Mouse (Mus musculus): ENCODE results near the gene Mllt11. TPM values are rescaled to one million over a fixed set of nuclear protein-coding genes. Genes with fewer than 3 reads are reported as not detected.

Gene Mllt11
- 16.1 and 25.0 TPM in 2 replicates for polyA plus RNA-seq (2012; rRNA removed; ENCODE audit: low replicate concordance)

DNA sequence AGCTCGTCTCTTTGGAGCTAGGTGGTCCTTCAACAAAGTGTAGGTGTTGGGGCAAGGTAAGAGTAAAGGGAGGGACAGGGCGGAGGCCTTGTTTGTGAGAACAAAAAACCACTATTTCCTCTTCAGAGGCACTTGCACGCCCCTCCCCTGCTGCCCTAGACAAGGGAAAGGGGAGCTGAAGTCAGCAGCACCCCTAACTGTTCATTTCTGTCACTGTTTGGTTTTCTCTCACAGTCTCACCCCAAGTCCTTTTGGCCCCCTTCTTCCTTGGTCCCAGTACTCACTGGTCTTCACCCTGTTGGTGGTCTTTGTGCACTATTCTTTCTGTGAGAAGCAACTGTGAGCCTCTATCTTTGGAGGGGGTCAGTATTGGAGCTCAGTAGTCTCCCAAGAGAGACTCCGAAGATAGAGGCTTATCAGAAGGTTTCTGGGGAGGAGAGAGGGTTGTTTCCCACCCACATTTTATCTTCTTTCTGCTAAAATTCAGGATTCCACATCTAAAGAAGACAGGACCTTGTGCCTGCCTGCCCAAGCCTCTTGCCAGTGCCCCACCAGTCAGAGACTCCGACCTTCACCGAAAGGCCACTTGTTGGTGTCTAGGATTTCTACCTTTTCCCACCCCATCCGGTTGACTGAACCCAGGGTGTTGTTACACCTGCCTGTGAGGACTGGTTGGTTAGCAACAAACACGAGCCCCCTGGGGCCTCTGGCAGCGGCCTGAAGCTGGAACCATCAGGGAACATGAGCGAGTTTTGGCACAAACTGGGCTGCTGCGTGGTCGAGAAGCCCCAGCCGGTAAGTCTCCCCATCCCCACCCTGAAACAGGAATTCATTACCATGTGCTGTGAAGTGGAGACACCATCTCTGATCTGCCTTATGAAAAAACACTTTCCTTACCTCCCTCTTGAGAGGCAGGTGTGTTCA is at the start of gene Mllt11:
TSS of gene Mllt11 (minus strand) at position 874 of the 924 bp plus-strand sequence.

GRCm38 (mm10) chr3:95281216-95282126 is 49.5 kb upstream of the Mllt11 start, which contains the start of the genes Mindy1 and Prune1:
Gene Mindy1 (plus strand): TSS chr3:95281345.
Gene Prune1 (minus strand): TSS chr3:95282076.

DNA sequence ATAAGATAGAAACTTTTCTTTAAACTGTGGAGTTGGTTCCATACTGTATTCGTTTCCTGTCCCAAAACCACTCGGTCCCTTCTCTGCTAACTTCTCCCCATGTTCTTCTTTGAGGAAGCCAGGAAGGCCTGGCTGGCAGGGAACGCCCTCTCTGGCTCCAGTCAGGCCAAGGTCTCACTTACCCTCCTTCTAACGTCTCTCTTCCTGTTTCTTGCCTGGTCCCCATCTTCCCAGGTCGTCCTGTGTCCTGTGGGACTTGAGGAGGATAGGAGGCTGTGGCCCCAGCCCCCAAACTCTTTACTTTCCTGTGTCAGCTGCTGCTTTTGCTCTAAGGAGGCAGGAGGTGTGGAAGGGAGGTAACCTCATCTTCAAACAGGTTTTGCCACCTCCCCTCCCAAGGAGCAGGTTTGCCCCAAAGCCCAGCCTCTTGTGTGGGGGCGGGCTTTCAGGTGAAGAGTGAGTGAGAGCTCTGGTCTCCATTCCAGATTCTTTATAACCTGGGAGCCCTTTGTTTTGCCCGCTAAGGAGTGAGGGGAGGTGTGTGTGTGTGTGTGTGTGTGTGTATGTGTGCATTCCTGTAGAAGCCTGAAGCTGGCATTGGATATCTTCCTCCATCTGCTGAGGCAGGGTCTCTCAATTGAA is 18.9 kb upstream of the Mllt11 start, which contains the start of gene Bnipl:
TSS of gene Bnipl (minus strand) at position 411 of the 642 bp plus-strand sequence.

DNA sequence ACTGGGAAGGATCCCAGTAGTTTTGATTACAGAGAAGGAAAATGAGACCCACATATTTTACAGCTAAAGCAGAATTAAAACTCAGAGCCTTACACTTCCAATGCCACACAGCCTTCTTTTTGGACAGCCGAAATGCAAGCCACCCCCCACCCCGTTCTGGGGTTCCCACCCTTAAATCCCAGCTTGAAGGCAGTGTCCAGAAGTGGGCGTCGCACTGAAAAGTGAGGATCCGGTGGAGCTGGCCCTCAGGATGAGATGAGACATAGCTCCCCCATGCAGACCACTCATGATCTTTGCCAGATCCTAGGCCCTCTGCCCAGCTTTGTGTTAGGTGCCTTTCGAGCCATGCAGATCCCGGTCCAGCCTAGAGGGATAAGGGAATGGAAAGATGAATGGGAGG is 9.5 kb upstream of the Mllt11 start, which contains the start of gene Gm128:
TSS of gene Gm128 (minus strand) at position 101 of the 400 bp plus-strand sequence.

GRCm38 (mm10) chr3:95228148-95228893 is 3.6 kb downstream of the Mllt11 start, which contains the start of gene Cdc42se1:
Gene Cdc42se1 (plus strand): TSS chr3:95228732.

DNA sequence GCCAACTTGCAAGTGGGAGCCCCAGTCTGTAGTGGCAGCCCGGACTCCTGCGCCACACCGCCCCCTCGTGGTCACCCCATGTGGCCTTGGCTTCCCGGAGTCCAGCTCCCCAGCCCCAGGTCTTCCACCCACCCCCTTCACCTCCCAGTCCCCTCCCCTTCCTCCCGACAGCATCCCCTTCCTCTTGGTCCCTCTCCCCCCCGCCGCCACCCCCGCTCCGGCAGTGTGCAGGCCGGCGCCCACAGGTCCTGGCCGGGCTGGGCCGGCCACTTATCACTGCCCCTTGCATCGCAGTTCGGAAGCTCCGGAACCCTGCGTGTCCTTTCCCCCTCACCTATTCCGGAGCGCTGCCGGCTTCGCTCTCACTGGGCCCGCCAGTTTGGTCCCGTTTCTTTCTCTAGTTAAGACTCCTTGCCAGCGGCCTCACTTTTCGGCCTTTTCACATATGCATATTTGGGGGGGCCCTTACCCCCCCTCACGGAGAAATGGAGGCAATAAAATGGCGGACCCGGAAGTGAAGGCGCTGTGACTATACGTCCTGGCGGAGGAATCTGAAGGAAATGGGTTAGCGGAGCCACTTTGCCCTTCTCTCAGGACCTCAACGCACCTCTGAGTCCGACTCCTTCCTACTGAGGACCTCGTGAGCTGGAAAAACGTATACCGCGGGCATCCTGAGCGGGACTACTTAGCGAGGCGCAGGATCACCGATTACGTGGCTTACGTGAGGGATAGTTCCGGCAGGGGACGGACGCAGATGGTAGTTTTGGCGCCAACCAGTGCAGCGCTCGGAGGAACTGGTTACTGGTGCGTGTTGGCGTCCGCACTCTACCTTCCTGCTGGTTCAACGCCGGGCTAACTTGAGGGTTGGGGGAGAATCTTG is 14.5 kb downstream of the Mllt11 start, which contains the start of gene Gabpb2:
TSS of gene Gabpb2 (minus strand) at position 662 of the 880 bp plus-strand sequence.

Other genes starting within 250 kb of the Mllt11 start
- 14.2 and 17.2 TPM in 2 replicates for gene Zfp687, start 216.7 kb downstream of the Mllt11 start, polyA plus RNA-seq (2012; rRNA removed; ENCODE audit: low replicate concordance)
- gene Psmd4, start 189.6 kb downstream of the Mllt11 start, polyA plus RNA-seq (2012; rRNA removed; ENCODE audit: low replicate concordance): 70.8 and 87.2 TPM in 2 replicates
- gene Pip5k1a, start 125.2 kb downstream of the Mllt11 start, polyA plus RNA-seq (2012; rRNA removed; ENCODE audit: low replicate concordance): 9.6 and 12.5 TPM in 2 replicates
- gene Vps72, start 121.1 kb downstream of the Mllt11 start, polyA plus RNA-seq (2012; rRNA removed; ENCODE audit: low replicate concordance): 57.0 and 58.5 TPM in 2 replicates
- 0.53 and 1.1 TPM in 2 replicates for gene Tmod4, start 107.7 kb downstream of the Mllt11 start, polyA plus RNA-seq (2012; rRNA removed; ENCODE audit: low replicate concordance)
- gene Scnm1, start 98.2 kb downstream of the Mllt11 start, polyA plus RNA-seq (2012; rRNA removed; ENCODE audit: low replicate concordance): 18.5 and 29.5 TPM in 2 replicates
- gene Lysmd1, start 98.1 kb downstream of the Mllt11 start, polyA plus RNA-seq (2012; rRNA removed; ENCODE audit: low replicate concordance): 2.8 and 6.1 TPM in 2 replicates
- 4.9 and 25.2 TPM in 2 replicates for gene Tnfaip8l2, start 89.8 kb downstream of the Mllt11 start, polyA plus RNA-seq (2012; rRNA removed; ENCODE audit: low replicate concordance)
- gene Sema6c, start 71.7 kb downstream of the Mllt11 start, polyA plus RNA-seq (2012; rRNA removed; ENCODE audit: low replicate concordance): 3.7 and 5.7 TPM in 2 replicates
- gene Gabpb2, start 14.3 kb downstream of the Mllt11 start, polyA plus RNA-seq (2012; rRNA removed; ENCODE audit: low replicate concordance): 2.7 and 3.5 TPM in 2 replicates
- gene Cdc42se1, start 3.4 kb downstream of the Mllt11 start, polyA plus RNA-seq (2012; rRNA removed; ENCODE audit: low replicate concordance): 49.3 and 60.2 TPM in 2 replicates
- gene Gm128, start 9.4 kb upstream of the Mllt11 start, polyA plus RNA-seq (2012; rRNA removed; ENCODE audit: low replicate concordance): 0.14 and 0.21 TPM in 2 replicates
- 0.19 and 0.68 TPM in 2 replicates for gene Bnipl, start 19.0 kb upstream of the Mllt11 start, polyA plus RNA-seq (2012; rRNA removed; ENCODE audit: low replicate concordance)
- gene Mindy1, start 49.2 kb upstream of the Mllt11 start, polyA plus RNA-seq (2012; rRNA removed; ENCODE audit: low replicate concordance): 64.0 and 83.7 TPM in 2 replicates
- gene Prune1, start 49.9 kb upstream of the Mllt11 start, polyA plus RNA-seq (2012; rRNA removed; ENCODE audit: low replicate concordance): 5.3 and 8.0 TPM in 2 replicates
- gene Anxa9, start 75.0 kb upstream of the Mllt11 start, polyA plus RNA-seq (2012; rRNA removed; ENCODE audit: low replicate concordance): 0.54 and 0.81 TPM in 2 replicates
- gene Cers2, start 82.6 kb upstream of the Mllt11 start, polyA plus RNA-seq (2012; rRNA removed; ENCODE audit: low replicate concordance): 39.3 and 45.5 TPM in 2 replicates
- 3.6 and 4.9 TPM in 2 replicates for gene Setdb1, start 125.0 kb upstream of the Mllt11 start, polyA plus RNA-seq (2012; rRNA removed; ENCODE audit: low replicate concordance)
- gene 4930558C23Rik, start 170.7 kb upstream of the Mllt11 start, polyA plus RNA-seq (2012; rRNA removed; ENCODE audit: low replicate concordance): not detected in 2 replicates
- gene Arnt, start 202.2 kb upstream of the Mllt11 start, polyA plus RNA-seq (2012; rRNA removed; ENCODE audit: low replicate concordance): 22.5 and 24.7 TPM in 2 replicates

Data from duodenum, adult 2 months (tissue).